Mouse (Mus musculus): Measurements from ENCODE around the gene Fam98b. TPM values are rescaled to one million over a fixed set of nuclear protein-coding genes. Genes with fewer than 3 reads are reported as not detected.
A peak's percentile ranks its signal among the peaks of the same experiment; 100 is the strongest.

Gene Fam98b
- total RNA-seq (2014; rRNA removed) (4.4 TPM in 2 replicates), polyA plus RNA-seq (2012; rRNA removed) (2.5 and 3.0 TPM in 2 replicates)

DNA sequence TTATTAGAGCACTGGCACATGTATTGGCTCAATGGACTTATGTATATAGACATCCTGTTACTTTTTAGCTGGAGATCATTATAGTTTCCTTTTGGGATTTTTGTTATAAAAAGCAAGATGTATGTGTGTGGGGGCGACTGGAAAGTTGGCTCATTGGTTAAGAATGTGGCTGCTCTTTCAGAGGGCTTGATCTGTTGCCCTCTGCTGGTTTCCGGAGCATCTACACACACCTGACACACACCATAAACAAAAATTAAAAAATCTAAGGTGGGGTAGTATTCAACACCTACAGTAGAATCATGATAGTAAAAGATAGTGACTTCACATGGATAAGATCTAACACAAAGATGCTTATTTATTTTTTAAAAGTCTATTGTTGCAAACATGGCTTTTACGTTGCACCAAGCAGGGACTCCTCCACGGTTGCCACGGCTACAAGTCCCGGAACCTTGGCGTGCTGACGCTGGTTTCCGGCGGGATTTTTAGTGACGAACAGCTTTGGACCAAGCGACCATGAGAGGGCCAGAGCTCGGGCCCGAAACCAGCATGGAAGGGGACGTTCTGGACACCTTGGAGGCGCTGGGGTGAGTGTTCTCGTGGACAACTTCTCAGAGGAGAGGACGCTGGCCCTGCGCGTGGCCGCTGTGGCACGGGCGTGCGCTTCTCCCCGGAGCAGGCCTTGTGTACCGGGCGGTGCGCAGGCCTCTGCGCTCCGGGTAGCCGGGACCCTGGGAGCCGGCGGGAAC lies at the start of gene Fam98b:
Fam98b (plus strand) TSS at position 485 of the 746 bp plus-strand sequence.
- H3K36me3 ChIP-seq (ENCODE audit: control insufficient read depth, insufficient read depth, low read length) = no peaks in the 10 kb centered on the region
- no peaks in the 10 kb centered on the region for H3K27me3 ChIP-seq (ENCODE audit: control insufficient read depth, insufficient read depth, low read length)
- 1% methylated on average over 33 of the region's 33 CpGs for WGBS
- H3K9ac ChIP-seq (ENCODE audit: low read depth, low read length) = peak within 1 kb of the TSS; percentile 91
- no peaks in the 10 kb centered on the region for H3K4me1 ChIP-seq (ENCODE audit: control insufficient read depth, insufficient read depth, low read length)
- H3K27ac ChIP-seq (replicated peaks; ENCODE audit: insufficient read depth, low read depth, low read length) = peak within 1 kb of the TSS; percentile 75
- TF ChIP-seq POLR2A (IDR thresholded peaks at IDR 0.05; ENCODE audit: extremely low read depth, insufficient read depth, low read length) = no peak
- peak; percentile 39; the same call in 1 of the 2 replicates for TF ChIP-seq CTCF (IDR thresholded peaks at IDR 0.05; ENCODE audit: low read depth, low read length)
- peaks cover 5% of the 10 kb centered on the region; the same call in 1 of the 2 replicates for H3K79me2 ChIP-seq (ENCODE audit: control insufficient read depth, insufficient read depth, low read length)
- DNase-seq (ENCODE audit: extremely low read depth, low read depth, low spot score) = peak; percentile 81
- peak within 1 kb of the TSS; percentile 95 for H3K4me3 ChIP-seq (ENCODE audit: insufficient read depth, low read depth, low read length)

DNA sequence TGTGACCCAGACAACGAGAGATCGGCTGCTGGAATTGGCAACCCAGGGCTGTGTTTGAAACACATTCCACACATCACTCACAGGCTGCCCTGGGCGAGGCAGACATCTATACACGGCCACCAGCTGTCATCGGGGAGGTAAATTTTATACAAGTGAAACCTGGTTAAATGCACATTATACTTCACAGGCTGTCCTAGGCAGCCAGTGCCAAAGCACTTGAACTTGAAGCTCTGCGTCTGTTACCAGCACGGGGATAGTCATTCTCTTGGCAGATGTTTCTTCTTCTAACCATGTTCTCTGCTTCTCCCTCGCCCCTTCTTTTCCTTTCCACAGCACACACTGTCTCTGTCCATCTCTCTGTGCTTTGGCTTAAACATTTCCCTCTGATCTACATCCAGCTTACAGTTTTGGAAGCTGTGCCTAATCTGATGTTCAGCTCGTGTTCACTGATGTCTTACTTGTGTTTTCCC lies 48.6 kb upstream of the Fam98b start:
- no peak for DNase-seq (ENCODE audit: extremely low read depth, low read depth, low spot score)
- Histone ChIP-seq H3K79me2 (ENCODE audit: control insufficient read depth, insufficient read depth, low read length) (no peaks in the 10 kb centered on the region), H3K9ac (ENCODE audit: low read depth, low read length) (no peak overlapping the region), H3K36me3 (ENCODE audit: control insufficient read depth, insufficient read depth, low read length) (no peaks in the 10 kb centered on the region), H3K4me3 (ENCODE audit: insufficient read depth, low read depth, low read length) (no peak overlapping the region), H3K27me3 (ENCODE audit: control insufficient read depth, insufficient read depth, low read length) (no peaks in the 10 kb centered on the region), H3K27ac (replicated peaks; ENCODE audit: insufficient read depth, low read depth, low read length) (no peak overlapping the region), H3K4me1 (ENCODE audit: control insufficient read depth, insufficient read depth, low read length) (no peaks in the 10 kb centered on the region)
- WGBS = 75% methylated on average over 9 of the region's 9 CpGs
- TF ChIP-seq POLR2A (IDR thresholded peaks at IDR 0.05; ENCODE audit: extremely low read depth, insufficient read depth, low read length) (no peak), CTCF (IDR thresholded peaks at IDR 0.05; ENCODE audit: low read depth, low read length) (no peak)

DNA sequence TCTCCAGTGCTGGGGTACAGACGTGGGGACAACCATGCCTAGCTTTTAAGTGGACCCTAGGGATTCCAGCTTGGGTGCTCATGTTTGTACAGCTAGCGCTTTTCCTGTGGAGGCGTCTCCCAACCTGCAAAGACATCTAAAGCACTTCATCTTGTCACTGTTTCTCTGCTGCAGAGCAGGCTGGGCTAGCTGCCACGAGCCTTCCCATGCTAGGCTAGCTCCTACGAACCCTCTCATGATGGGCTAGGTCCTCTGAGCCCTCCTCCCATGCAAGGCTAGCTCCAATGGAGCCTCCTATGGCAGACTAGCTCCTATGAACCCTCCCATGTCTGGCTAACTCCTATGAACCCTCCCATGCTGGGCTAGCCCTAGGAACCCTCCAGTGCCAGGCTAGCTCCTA lies 46.2 kb upstream of the Fam98b start:
- WGBS = 67% methylated on average over 5 of the region's 5 CpGs

GRCm38 (mm10) chr2:117204534-117204933 lies 45.0 kb upstream of the Fam98b start:
- Histone ChIP-seq H3K27ac (replicated peaks; ENCODE audit: insufficient read depth, low read depth, low read length) (no peak overlapping the region), H3K9ac (ENCODE audit: low read depth, low read length) (no peak overlapping the region), H3K27me3 (ENCODE audit: control insufficient read depth, insufficient read depth, low read length) (no peaks in the 10 kb centered on the region), H3K4me3 (ENCODE audit: insufficient read depth, low read depth, low read length) (no peak overlapping the region), H3K36me3 (ENCODE audit: control insufficient read depth, insufficient read depth, low read length) (no peaks in the 10 kb centered on the region), H3K4me1 (ENCODE audit: control insufficient read depth, insufficient read depth, low read length) (no peaks in the 10 kb centered on the region), H3K79me2 (ENCODE audit: control insufficient read depth, insufficient read depth, low read length) (no peaks in the 10 kb centered on the region)
- WGBS = 15% methylated on average over 3 of the region's 3 CpGs
- no peak for DNase-seq (ENCODE audit: extremely low read depth, low read depth, low spot score)
- TF ChIP-seq POLR2A (IDR thresholded peaks at IDR 0.05; ENCODE audit: extremely low read depth, insufficient read depth, low read length) (no peak), CTCF (IDR thresholded peaks at IDR 0.05; ENCODE audit: low read depth, low read length) (no peak)

More for the DNA sequence above, 46.2 kb upstream of the Fam98b start:
- no peak for DNase-seq (ENCODE audit: extremely low read depth, low read depth, low spot score)
- Histone ChIP-seq H3K36me3 (ENCODE audit: control insufficient read depth, insufficient read depth, low read length) (no peaks in the 10 kb centered on the region), H3K27me3 (ENCODE audit: control insufficient read depth, insufficient read depth, low read length) (no peaks in the 10 kb centered on the region), H3K4me1 (ENCODE audit: control insufficient read depth, insufficient read depth, low read length) (no peaks in the 10 kb centered on the region), H3K9ac (ENCODE audit: low read depth, low read length) (no peak overlapping the region), H3K79me2 (ENCODE audit: control insufficient read depth, insufficient read depth, low read length) (no peaks in the 10 kb centered on the region), H3K27ac (replicated peaks; ENCODE audit: insufficient read depth, low read depth, low read length) (no peak overlapping the region), H3K4me3 (ENCODE audit: insufficient read depth, low read depth, low read length) (no peak overlapping the region)
- TF ChIP-seq POLR2A (IDR thresholded peaks at IDR 0.05; ENCODE audit: extremely low read depth, insufficient read depth, low read length) (no peak), CTCF (IDR thresholded peaks at IDR 0.05; ENCODE audit: low read depth, low read length) (no peak)

DNA sequence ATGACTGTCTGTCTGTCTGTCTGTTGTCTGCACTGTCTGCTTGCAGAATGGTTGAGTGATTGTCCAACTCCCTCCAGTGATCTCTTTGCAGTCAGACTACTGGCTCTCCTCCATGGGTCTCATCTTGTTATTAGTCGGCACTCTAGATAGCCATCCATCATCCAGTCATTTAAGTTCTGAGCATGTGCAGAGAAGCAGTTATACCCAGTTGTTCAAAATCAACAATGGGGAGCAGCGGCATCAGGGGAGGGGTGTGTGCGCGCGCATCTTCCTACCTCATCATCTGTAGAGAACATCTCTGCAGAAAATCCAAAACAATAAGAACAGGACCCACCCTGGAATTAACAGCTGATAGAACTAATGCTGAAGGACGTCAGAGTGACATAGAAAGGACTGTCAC lies 44.5 kb upstream of the Fam98b start:
- no peak overlapping the region for H3K9ac ChIP-seq (ENCODE audit: low read depth, low read length)
- DNase-seq (ENCODE audit: extremely low read depth, low read depth, low spot score) = no peak
- H3K27ac ChIP-seq (replicated peaks; ENCODE audit: insufficient read depth, low read depth, low read length) = no peak overlapping the region
- H3K4me1 ChIP-seq (ENCODE audit: control insufficient read depth, insufficient read depth, low read length) = no peaks in the 10 kb centered on the region
- H3K36me3 ChIP-seq (ENCODE audit: control insufficient read depth, insufficient read depth, low read length) = no peaks in the 10 kb centered on the region
- H3K27me3 ChIP-seq (ENCODE audit: control insufficient read depth, insufficient read depth, low read length) = no peaks in the 10 kb centered on the region
- no peak overlapping the region for H3K4me3 ChIP-seq (ENCODE audit: insufficient read depth, low read depth, low read length)
- no peaks in the 10 kb centered on the region for H3K79me2 ChIP-seq (ENCODE audit: control insufficient read depth, insufficient read depth, low read length)
- TF ChIP-seq CTCF (IDR thresholded peaks at IDR 0.05; ENCODE audit: low read depth, low read length) (no peak), POLR2A (IDR thresholded peaks at IDR 0.05; ENCODE audit: extremely low read depth, insufficient read depth, low read length) (no peak)
- WGBS = 91% methylated on average over 6 of the region's 6 CpGs
